25 mouse cellular contexts compared by ENCODE assay signal in genomic region chr5:115037099-115037498, GRCm38 (mm10).
"Had no signal": no experiment of that assay in that cellular context is flagged by ENCODE, and none has a peak within 500 bp of the region (broad histone marks: within the 10 kb centered on the region; RNA-seq: fewer than 3 reads in every experiment).

No protein-coding gene starts in this region.

- H3K4me3 ChIP-seq: heart, embryonic 10.5 days; heart, embryonic 12.5 days; hindbrain, embryonic 10.5 days; hindbrain, embryonic 12.5 days; intestine, embryonic 15.5 days; layer of hippocampus, adult 2 months; limb, embryonic 13.5 days; limb, embryonic 15.5 days had no signal

- H3K27ac ChIP-seq: heart, embryonic 10.5 days; hindbrain, embryonic 10.5 days; hindbrain, embryonic 12.5 days; hindbrain, embryonic 14.5 days; intestine, embryonic 15.5 days; layer of hippocampus, adult 2 months; limb, embryonic 13.5 days; limb, embryonic 15.5 days had no signal

- H3K36me3 ChIP-seq: heart, embryonic 10.5 days; heart, embryonic 12.5 days; hindbrain, embryonic 12.5 days; intestine, embryonic 15.5 days; limb, embryonic 13.5 days; limb, embryonic 15.5 days had no signal

- H3K27me3 ChIP-seq: heart, embryonic 12.5 days; hindbrain, embryonic 12.5 days; intestine, embryonic 15.5 days; limb, embryonic 13.5 days; limb, embryonic 15.5 days had no signal

- H3K9me3 ChIP-seq: heart, embryonic 10.5 days; heart, embryonic 12.5 days; hindbrain, embryonic 10.5 days; hindbrain, embryonic 12.5 days; intestine, embryonic 15.5 days; limb, embryonic 13.5 days; limb, embryonic 15.5 days had no signal

- H3K4me1 ChIP-seq: hindbrain, embryonic 12.5 days had no signal

- H3K4me2 ChIP-seq: heart, embryonic 12.5 days; hindbrain, embryonic 12.5 days; hindbrain, embryonic 14.5 days; intestine, embryonic 15.5 days; limb, embryonic 13.5 days; limb, embryonic 15.5 days had no signal

- DNase-seq: forebrain, postnatal 0 days; gastrocnemius, postnatal 14 days; gastrocnemius, postnatal 36 days; heart, adult 18-20 months; heart, postnatal 10 days; heart, postnatal 4 days; kidney, adult 18-20 months; kidney, adult 8-10 months; kidney, postnatal 10 days; kidney, postnatal 25 days; kidney, postnatal 4 days; layer of hippocampus, postnatal 36 days; left cerebral cortex, postnatal 4 days had no signal

- H3K9ac ChIP-seq: forebrain, postnatal 0 days; heart, embryonic 12.5 days; hindbrain, embryonic 12.5 days; hindbrain, embryonic 14.5 days; intestine, embryonic 15.5 days; limb, embryonic 13.5 days; limb, embryonic 15.5 days had no signal

- ATAC-seq: forebrain, postnatal 0 days; hindbrain, embryonic 16.5 days; inflammation-experienced regulatory T-cells, adult 6 months; intestine, embryonic 15.5 days; intestine, postnatal 0 days had no signal
